ENCODE assay signal across 8 mouse cellular contexts in genomic region chrX:12873230-12873629, GRCm38 (mm10).
DNase-seq lines count a peak whose midpoint lies in the region; ATAC-seq lines count a peak whose summit lies in the region.

No protein-coding gene starts in this region.

- peak; percentile 7 for DNase-seq in cerebellum, adult 8-10 months
- DNase-seq in cerebellum, adult 18-20 months, result no peak
- peak; percentile 21 for DNase-seq in 416B (ENCODE audit: low read depth)
- DNase-seq in forebrain, embryonic 14.5 days (ENCODE audit: low spot score), result peak; percentile 56
- no peak for DNase-seq in Muller cell, postnatal 12 days (ENCODE audit: inconsistent ontology term)
- no peak for DNase-seq in frontal cortex, postnatal 25 days (ENCODE audit: low spot score in 2 of 2)

- ATAC-seq in forebrain, embryonic 14.5 days, result peak; percentile 79
- no peak for ATAC-seq in liver, embryonic 16.5 days (ENCODE audit: low read depth)
- no peak for ATAC-seq in inflammation-experienced regulatory T-cells, adult 6 months

- H3K4me2 ChIP-seq in forebrain, embryonic 14.5 days (ENCODE audit: low read length), result peak overlapping the region; percentile 46
- peak overlapping the region; percentile 49 for H3K4me2 ChIP-seq in liver, embryonic 16.5 days (ENCODE audit: low read depth, low read length)

- H3K27me3 ChIP-seq in forebrain, embryonic 14.5 days (replicated peaks; ENCODE audit: control insufficient read depth, insufficient read depth, low read length), result no peaks in the 10 kb centered on the region
- H3K27me3 ChIP-seq in liver, embryonic 16.5 days (ENCODE audit: control insufficient read depth, insufficient read depth, low read depth, low read length), result no peaks in the 10 kb centered on the region

- peak overlapping the region; percentile 91 for H3K27ac ChIP-seq in forebrain, embryonic 14.5 days (ENCODE audit: low read depth, low read length)
- no peak overlapping the region for H3K27ac ChIP-seq in liver, embryonic 16.5 days (ENCODE audit: low read length)

- peak overlapping the region; percentile 55 for H3K9ac ChIP-seq in forebrain, embryonic 14.5 days (ENCODE audit: low read length)
- no peak overlapping the region for H3K9ac ChIP-seq in liver, embryonic 16.5 days (ENCODE audit: low read depth, low read length)

- no peaks in the 10 kb centered on the region for H3K9me3 ChIP-seq in forebrain, embryonic 14.5 days (replicated peaks; ENCODE audit: control insufficient read depth, low read length)
- H3K9me3 ChIP-seq in liver, embryonic 16.5 days (replicated peaks; ENCODE audit: control insufficient read depth, low read length), result no peaks in the 10 kb centered on the region

- no peaks in the 10 kb centered on the region for H3K36me3 ChIP-seq in forebrain, embryonic 14.5 days (ENCODE audit: control insufficient read depth, insufficient read depth, low read length)
- H3K36me3 ChIP-seq in liver, embryonic 16.5 days (ENCODE audit: control insufficient read depth, insufficient read depth), result no peaks in the 10 kb centered on the region

- 31% methylated on average over 6 of the region's 6 CpGs for WGBS in forebrain, embryonic 14.5 days
- 48% methylated on average over 6 of the region's 6 CpGs for WGBS in liver, embryonic 16.5 days (ENCODE audit: insufficient replicate concordance)

- H3K4me3 ChIP-seq in forebrain, embryonic 14.5 days (ENCODE audit: low read depth, low read length), result peak overlapping the region; percentile 28
- H3K4me3 ChIP-seq in liver, embryonic 16.5 days (ENCODE audit: low read depth, low read length), result peak overlapping the region; percentile 42

- no peaks in the 10 kb centered on the region for H3K4me1 ChIP-seq in forebrain, embryonic 14.5 days (ENCODE audit: control insufficient read depth, insufficient read depth, low read length)
- no peaks in the 10 kb centered on the region for H3K4me1 ChIP-seq in liver, embryonic 16.5 days (ENCODE audit: control insufficient read depth, low read depth, low read length)

Comparison
In these comparisons a context has a peak if more than half of its experiments do, and no peak if none do; other contexts are left out.
1. DNase-seq: peak in cerebellum, adult 8-10 months (single experiment), 416B (single experiment) and forebrain, embryonic 14.5 days (single experiment); none in cerebellum, adult 18-20 months (0 of 2), Muller cell, postnatal 12 days (single experiment) and frontal cortex, postnatal 25 days (0 of 2).